Mouse (Mus musculus): ENCODE measurements around the gene Spata16. TPM values are rescaled to one million over a fixed set of nuclear protein-coding genes. Genes with fewer than 3 reads are reported as not detected.

Spata16 gene
- polyA plus RNA-seq, 1 experiment, result not detected

DNA sequence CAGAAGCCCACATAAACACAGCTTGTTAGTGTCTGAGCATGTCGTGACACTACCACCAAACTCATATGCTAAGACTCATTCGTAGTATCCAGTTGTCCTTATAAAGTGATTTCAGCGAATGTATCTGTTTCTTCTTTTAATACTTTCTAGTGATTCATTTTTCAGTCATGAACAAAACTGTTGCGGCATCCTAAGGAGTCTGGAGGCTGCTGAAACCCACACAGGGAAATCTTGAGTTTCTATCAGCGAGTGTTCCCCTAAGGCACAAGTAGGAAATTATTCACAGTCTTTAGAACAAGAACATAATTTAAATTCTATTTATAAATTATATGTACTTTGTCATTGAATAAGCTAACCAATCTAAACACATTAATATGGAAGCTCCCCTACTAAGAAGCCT, 216.1 kb downstream of the Spata16 start:
- TF ChIP-seq POLR2A (IDR thresholded peaks at IDR 0.05; ENCODE audit: borderline replicate concordance, low read depth, low read length), result no peak
- TF ChIP-seq CTCF (IDR thresholded peaks at IDR 0.05; ENCODE audit: low read depth, low read length), result no peak
- Histone ChIP-seq H3K4me1 (ENCODE audit: control insufficient read depth, insufficient read depth, low read length) (no peaks in the 10 kb centered on the region), H3K27ac (ENCODE audit: insufficient read depth, low read depth, low read length) (no peak overlapping the region), H3K4me3 (ENCODE audit: insufficient read depth, low read length) (no peak overlapping the region)

DNA sequence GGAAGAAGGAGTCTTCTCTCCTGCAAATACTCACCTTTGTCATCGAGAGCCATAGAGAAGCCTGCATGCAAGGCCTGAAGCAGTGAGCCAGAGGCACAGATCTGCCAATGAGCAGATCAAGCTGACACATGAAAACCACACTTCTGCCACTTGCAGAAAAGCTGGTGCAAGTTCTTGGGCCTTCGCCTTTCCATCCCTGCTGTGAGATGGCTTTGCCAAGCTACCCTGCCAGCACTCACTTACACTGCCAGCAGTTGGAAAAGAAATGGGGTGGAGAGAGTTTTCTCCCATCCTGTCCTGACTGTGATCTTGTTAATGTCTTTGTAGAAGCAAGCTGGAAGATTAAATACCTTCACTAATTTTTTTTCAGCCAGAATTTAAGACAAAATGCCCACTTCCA, 237.3 kb downstream of the Spata16 start:
- no peak overlapping the region for H3K27ac ChIP-seq (ENCODE audit: insufficient read depth, low read depth, low read length)
- no peaks in the 10 kb centered on the region for H3K4me1 ChIP-seq (ENCODE audit: control insufficient read depth, insufficient read depth, low read length)
- H3K4me3 ChIP-seq (ENCODE audit: insufficient read depth, low read length), result no peak overlapping the region
- TF ChIP-seq POLR2A (IDR thresholded peaks at IDR 0.05; ENCODE audit: borderline replicate concordance, low read depth, low read length), result no peak
- no peak for TF ChIP-seq CTCF (IDR thresholded peaks at IDR 0.05; ENCODE audit: low read depth, low read length)

DNA sequence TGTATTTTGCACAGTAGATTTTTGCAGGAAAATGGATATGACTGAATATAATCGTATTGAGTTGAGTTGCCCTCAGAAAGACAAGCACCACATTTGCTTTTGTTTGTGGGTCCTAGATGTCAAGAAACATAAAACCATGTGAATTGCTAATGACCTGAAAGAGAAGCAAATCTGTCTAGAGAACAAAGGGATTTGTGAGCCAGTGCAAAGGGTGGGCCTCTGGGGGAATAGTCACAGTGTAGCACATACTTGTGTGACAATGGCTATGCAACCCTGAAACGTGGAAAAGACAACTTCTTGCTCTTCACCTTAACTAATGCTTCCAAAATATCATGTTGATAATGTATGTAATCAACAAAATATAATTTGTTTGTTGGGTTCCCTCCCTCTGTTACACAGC, 239.9 kb downstream of the Spata16 start:
- TF ChIP-seq POLR2A (IDR thresholded peaks at IDR 0.05; ENCODE audit: borderline replicate concordance, low read depth, low read length) (no peak), CTCF (IDR thresholded peaks at IDR 0.05; ENCODE audit: low read depth, low read length) (no peak)
- Histone ChIP-seq H3K27ac (ENCODE audit: insufficient read depth, low read depth, low read length) (no peak overlapping the region), H3K4me3 (ENCODE audit: insufficient read depth, low read length) (no peak overlapping the region), H3K4me1 (ENCODE audit: control insufficient read depth, insufficient read depth, low read length) (no peaks in the 10 kb centered on the region)

DNA sequence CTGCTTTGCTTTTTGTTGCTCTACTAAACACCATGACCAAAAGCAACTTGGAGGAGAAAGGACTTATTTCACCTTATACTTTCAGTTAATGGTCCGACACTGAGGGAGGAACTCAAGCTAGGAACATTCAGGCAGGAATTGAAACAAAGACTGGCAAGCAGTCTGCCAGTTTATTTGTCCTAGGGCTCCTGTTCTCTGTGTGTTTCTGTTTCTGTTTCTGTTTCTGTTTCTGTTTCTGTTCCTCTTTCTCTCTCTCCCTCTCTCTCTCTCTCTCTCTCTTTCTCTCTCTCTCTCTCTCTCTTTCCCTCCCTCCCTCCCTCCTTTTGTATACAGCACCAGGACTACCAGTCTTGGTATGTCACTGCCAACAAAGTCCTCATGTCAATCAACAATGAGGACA, 279.2 kb downstream of the Spata16 start:
- no peak for TF ChIP-seq CTCF (IDR thresholded peaks at IDR 0.05; ENCODE audit: low read depth, low read length)
- no peak for TF ChIP-seq POLR2A (IDR thresholded peaks at IDR 0.05; ENCODE audit: borderline replicate concordance, low read depth, low read length)
- H3K4me3 ChIP-seq (ENCODE audit: insufficient read depth, low read length), result no peak overlapping the region
- no peak overlapping the region for H3K27ac ChIP-seq (ENCODE audit: insufficient read depth, low read depth, low read length)
- H3K4me1 ChIP-seq (ENCODE audit: control insufficient read depth, insufficient read depth, low read length), result no peaks in the 10 kb centered on the region

DNA sequence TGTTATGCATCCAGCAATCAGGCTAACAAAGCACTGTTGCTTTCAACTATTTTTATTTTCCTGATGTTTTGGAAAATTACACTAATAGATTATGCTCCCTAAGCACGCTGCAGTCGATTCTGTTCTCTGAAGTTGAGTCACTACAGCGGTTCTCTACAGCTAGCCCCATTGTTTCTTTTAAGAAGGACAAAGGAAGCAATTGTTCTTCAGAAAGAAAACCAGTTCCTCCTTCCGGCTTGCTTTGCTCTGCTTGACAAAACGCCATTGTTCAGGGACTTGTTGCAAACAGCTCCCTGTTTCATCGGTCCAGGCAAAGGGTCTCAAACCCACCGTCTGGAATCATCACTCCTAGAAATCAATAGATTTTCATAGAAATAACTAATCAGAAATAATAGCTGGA, 283.6 kb downstream of the Spata16 start:
- H3K27ac ChIP-seq (ENCODE audit: insufficient read depth, low read depth, low read length), result no peak overlapping the region
- TF ChIP-seq POLR2A (IDR thresholded peaks at IDR 0.05; ENCODE audit: borderline replicate concordance, low read depth, low read length), result no peak
- no peak for TF ChIP-seq CTCF (IDR thresholded peaks at IDR 0.05; ENCODE audit: low read depth, low read length)
- no peaks in the 10 kb centered on the region for H3K4me1 ChIP-seq (ENCODE audit: control insufficient read depth, insufficient read depth, low read length)
- H3K4me3 ChIP-seq (ENCODE audit: insufficient read depth, low read length), result no peak overlapping the region

DNA sequence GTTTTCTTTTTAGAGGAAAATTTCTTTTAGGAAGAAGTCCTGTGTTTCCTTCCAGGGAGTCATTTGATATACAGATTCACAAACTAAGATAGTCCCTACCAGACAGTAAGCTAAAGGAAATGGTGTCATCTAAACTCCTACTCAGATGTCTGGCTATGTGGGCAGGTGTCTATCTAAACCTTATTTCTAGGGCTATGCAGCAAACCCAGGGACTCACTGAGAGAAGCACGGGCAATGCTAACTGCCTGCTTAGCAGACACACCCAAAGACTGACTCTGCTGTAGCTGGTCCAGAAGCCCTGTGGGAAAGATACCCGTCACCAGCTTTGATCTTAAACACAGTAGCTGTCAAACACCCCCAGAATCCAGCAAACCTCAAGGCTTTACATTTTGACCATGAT, 284.2 kb downstream of the Spata16 start:
- no peak overlapping the region for H3K27ac ChIP-seq (ENCODE audit: insufficient read depth, low read depth, low read length)
- no peak overlapping the region for H3K4me3 ChIP-seq (ENCODE audit: insufficient read depth, low read length)
- TF ChIP-seq POLR2A (IDR thresholded peaks at IDR 0.05; ENCODE audit: borderline replicate concordance, low read depth, low read length), result no peak
- TF ChIP-seq CTCF (IDR thresholded peaks at IDR 0.05; ENCODE audit: low read depth, low read length), result no peak
- H3K4me1 ChIP-seq (ENCODE audit: control insufficient read depth, insufficient read depth, low read length), result no peaks in the 10 kb centered on the region

DNA sequence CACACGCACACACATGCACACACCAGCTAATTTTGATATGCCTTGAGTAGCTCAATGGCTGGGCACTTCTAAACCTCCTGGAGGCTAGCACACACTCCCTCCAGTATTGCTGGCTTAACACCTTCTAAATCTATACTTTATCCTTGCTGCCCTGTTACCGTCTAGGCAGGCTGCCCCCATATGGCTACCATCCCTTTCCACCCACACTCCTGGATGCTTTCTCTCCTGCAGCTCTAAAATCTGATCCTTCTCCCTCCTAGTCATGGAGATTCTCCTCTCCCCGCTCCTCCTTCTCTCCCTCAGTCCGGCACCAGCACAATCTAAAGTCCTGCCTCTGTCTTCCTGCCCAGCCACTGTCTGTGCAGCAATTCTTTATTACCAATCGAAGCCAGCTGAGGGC, 286.0 kb downstream of the Spata16 start:
- Histone ChIP-seq H3K27ac (ENCODE audit: insufficient read depth, low read depth, low read length) (no peak overlapping the region), H3K4me1 (ENCODE audit: control insufficient read depth, insufficient read depth, low read length) (no peaks in the 10 kb centered on the region), H3K4me3 (ENCODE audit: insufficient read depth, low read length) (no peak overlapping the region)
- no peak for TF ChIP-seq CTCF (IDR thresholded peaks at IDR 0.05; ENCODE audit: low read depth, low read length)
- no peak for TF ChIP-seq POLR2A (IDR thresholded peaks at IDR 0.05; ENCODE audit: borderline replicate concordance, low read depth, low read length)

DNA sequence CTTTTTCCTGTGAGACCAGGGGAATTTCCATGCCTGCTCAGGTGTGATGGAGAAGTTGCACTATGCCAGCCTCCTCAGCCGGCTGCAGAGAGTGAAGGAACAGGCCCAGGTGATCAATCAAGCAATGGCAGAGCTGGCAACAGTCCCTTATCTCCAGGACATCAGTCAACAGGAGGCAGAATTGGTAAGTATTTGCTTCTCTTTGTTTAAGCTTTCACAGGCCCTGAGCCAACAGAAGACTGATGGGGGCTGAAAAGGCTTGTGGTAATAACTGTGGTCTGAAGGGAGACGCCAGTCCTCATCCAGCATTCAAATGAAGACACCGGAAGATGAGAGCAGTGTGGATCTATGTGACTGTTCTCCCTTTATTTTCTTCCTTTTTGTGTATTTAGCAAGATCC, 286.8 kb downstream of the Spata16 start:
- Histone ChIP-seq H3K4me1 (ENCODE audit: control insufficient read depth, insufficient read depth, low read length) (no peaks in the 10 kb centered on the region), H3K4me3 (ENCODE audit: insufficient read depth, low read length) (no peak overlapping the region), H3K27ac (ENCODE audit: insufficient read depth, low read depth, low read length) (no peak overlapping the region)
- TF ChIP-seq POLR2A (IDR thresholded peaks at IDR 0.05; ENCODE audit: borderline replicate concordance, low read depth, low read length) (no peak), CTCF (IDR thresholded peaks at IDR 0.05; ENCODE audit: low read depth, low read length) (no peak)

DNA sequence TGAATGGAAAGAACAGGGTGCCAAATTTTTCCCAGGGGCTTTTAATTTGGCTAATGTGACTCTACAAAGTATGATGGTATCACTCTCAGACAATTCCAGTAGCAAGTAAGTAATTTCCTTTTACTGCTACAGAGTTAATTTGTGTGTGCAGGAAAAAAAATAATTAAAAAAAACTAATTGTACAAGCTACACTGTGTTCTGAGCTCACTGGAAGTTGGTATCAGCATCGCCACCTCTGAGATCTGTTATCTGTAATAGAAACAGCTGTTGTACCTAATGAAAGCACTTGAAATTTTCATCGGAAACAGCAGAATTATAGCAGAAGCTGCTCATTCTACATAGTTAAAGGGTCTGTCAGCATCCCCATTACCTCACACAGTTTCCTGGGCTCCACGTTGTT, 295.7 kb downstream of the Spata16 start:
- no peak overlapping the region for H3K27ac ChIP-seq (ENCODE audit: insufficient read depth, low read depth, low read length)
- TF ChIP-seq CTCF (IDR thresholded peaks at IDR 0.05; ENCODE audit: low read depth, low read length) (no peak), POLR2A (IDR thresholded peaks at IDR 0.05; ENCODE audit: borderline replicate concordance, low read depth, low read length) (no peak)
- H3K4me3 ChIP-seq (ENCODE audit: insufficient read depth, low read length), result no peak overlapping the region
- no peaks in the 10 kb centered on the region for H3K4me1 ChIP-seq (ENCODE audit: control insufficient read depth, insufficient read depth, low read length)

DNA sequence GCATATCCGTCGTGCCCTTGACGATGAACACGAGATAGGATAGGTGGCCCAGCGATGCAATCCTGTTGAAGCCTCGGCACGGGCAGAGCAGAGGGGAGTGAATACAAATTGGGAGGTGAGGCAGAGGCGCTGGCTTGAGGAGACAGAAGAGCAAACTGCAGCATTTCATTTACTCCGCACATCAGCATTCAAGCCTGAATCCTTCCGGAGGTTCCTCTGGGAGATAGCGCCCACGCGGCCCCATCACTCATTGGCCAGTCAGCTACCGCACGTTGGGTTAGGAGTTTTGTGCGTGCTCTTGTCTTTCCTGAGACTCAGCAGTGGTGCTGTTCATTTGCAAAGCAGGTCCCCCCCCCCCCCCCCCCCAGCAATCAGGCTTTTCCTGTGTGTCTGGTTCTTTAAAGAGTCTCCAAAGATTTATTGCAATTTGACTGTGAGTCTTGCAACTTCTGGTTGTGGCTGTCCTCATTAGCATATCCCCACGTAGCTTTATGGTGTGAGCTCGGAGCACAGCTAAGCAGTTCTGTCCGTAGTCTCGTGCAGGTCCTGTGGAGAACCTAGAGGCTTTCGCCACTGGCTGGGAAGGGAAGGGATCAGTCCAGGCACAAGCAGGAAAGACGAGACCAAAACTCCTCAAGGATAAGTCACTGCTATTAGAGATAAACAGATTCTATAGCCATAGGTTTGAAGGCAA, 299.6 kb downstream of the Spata16 start:
- TF ChIP-seq POLR2A (IDR thresholded peaks at IDR 0.05; ENCODE audit: borderline replicate concordance, low read depth, low read length) (no peak), CTCF (IDR thresholded peaks at IDR 0.05; ENCODE audit: low read depth, low read length) (no peak)
- no peak overlapping the region for H3K4me3 ChIP-seq (ENCODE audit: insufficient read depth, low read length)
- H3K4me1 ChIP-seq (ENCODE audit: control insufficient read depth, insufficient read depth, low read length), result no peaks in the 10 kb centered on the region
- H3K27ac ChIP-seq (ENCODE audit: insufficient read depth, low read depth, low read length), result no peak overlapping the region
